Mouse (Mus musculus) midbrain, postnatal 0 days (tissue): Measurements from ENCODE around the gene Slc26a9. TPM values are rescaled to one million over a fixed set of nuclear protein-coding genes. Genes with fewer than 3 reads are reported as not detected.
"Not testable (repeated sequence)": the region's sequence is repeated elsewhere in the genome, so short reads cannot be mapped to it uniquely, and the experiment has no call there.

Source experiments
- ATAC-seq: fragments of 200-750 bp; cut with Nextera tagmentation; 2 replicates; pipeline ENCODE4 v1.8.0; 2017; ENCODE audit warnings: moderate number of reproducible peaks, mild to moderate bottlenecking, moderate TSS enrichment, moderate library complexity; ENCODE audit not compliant: low FRiP score
- DNase-seq: peaks from one replicate; pipeline ENCODE4 v3.0.0-alpha.2; 2015; ENCODE audit warnings: low spot score
- H3K27ac ChIP-seq: fragments of 300-500 bp; sonication (generic); 2 replicates; pipeline ENCODE4 v1.5.1; 2014; ENCODE audit warnings: low read depth, mild to moderate bottlenecking, low read length, mixed read lengths
- H3K27me3 ChIP-seq: fragments of 300-500 bp; sonication (generic); 2 replicates; pipeline ENCODE4 v1.6.1; 2014; ENCODE audit warnings: low read length, control low read depth, mixed read lengths; ENCODE audit not compliant: insufficient read depth
- H3K36me3 ChIP-seq: fragments of 300-500 bp; sonication (generic); 2 replicates; pipeline ENCODE4 v1.6.1; 2014; ENCODE audit warnings: low read length, control low read depth, mixed read lengths; ENCODE audit not compliant: insufficient read depth
- H3K4me1 ChIP-seq: fragments of 300-500 bp; sonication (generic); 2 replicates; pipeline ENCODE4 v1.6.1; 2014; ENCODE audit warnings: mild to moderate bottlenecking, control low read depth, antibody characterized with exemption, low read length, mixed read lengths; ENCODE audit not compliant: insufficient read depth
- H3K4me2 ChIP-seq: fragments of 300-500 bp; sonication (generic); 2 replicates; pipeline ENCODE4 v1.6.1; 2014; ENCODE audit warnings: low read depth, mild to moderate bottlenecking, low read length, mixed read lengths; ENCODE audit not compliant: poor library complexity, severe bottlenecking
- H3K4me3 ChIP-seq: fragments of 300-500 bp; sonication (generic); 2 replicates; pipeline ENCODE4 v1.5.1; 2014; ENCODE audit warnings: low read depth, mild to moderate bottlenecking, low read length, moderate library complexity
- H3K9ac ChIP-seq: fragments of 300-500 bp; sonication (generic); replicated peaks from 2 replicates; pipeline ENCODE4 v1.6.1; 2014; ENCODE audit warnings: mild to moderate bottlenecking, low read length, moderate library complexity, mixed read lengths; ENCODE audit not compliant: poor library complexity, severe bottlenecking
- H3K9me3 ChIP-seq: fragments of 300-500 bp; sonication (generic); 2 replicates; pipeline ENCODE4 v1.6.1; 2016; ENCODE audit warnings: low read length, control low read depth
- CTCF ChIP-seq: IDR thresholded peaks from 2 replicates; pipeline ENCODE4 v1.5.1; 2016; ENCODE audit warnings: antibody characterized with exemption, mild to moderate bottlenecking
- WGBS: fragments of 180-500 bp; shearing (Covaris S2); extraction: QIAGEN DNeasy Blood & Tissue Kit; methylation state at CpG from one replicate; pipeline ENCODE4 v1.1.7; 2014; 5-methylcytosine and 5-hydroxymethylcytosine counted together
- polyA plus RNA-seq: library from polyadenylated mRNA; unstranded; fragments of >200 nt; fragmentation: Nextera tagmentation; extraction: Ambion mirVana; gene quantifications from 2 replicates; pipeline ENCODE4 v1.2.1, GENCODE M21; 2015
- total RNA-seq: library from RNA; depleted of rRNA; stranded (reverse); fragments of >200 nt; gene quantifications from 2 replicates; pipeline ENCODE4 v1.2.3, GENCODE M21; 2014; rRNA removed

The Slc26a9 gene
- total and polyA plus RNA-seq, 2 experiments from 2014 or later: 0.14 to 0.44 TPM

DNA sequence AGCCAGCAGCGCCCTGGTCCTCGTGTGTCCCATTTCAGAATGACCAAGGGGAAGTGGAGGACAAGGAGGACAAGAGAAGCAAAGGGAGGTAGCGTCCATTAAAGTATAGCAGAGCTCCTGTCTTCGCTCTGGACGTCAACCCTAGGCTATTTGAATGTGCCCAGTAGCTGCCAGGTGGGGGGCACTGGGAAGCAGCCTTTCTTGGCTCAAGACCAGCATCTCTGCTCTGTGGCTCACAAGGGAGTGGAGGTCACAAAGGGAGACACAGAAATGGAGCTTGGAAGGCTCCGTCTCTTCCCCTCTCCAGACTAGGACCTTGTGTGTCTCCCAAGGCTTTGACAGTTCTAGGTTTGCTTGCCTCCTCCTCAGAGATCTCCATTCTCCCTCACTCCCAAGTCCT lies 73.1 kb downstream of the Slc26a9 start:
- Histone ChIP-seq H3K36me3 (no peaks in the 10 kb centered on the region), H3K9me3 (0 out of 2 replicates have a peak, but pooled peaks cover 3% of the 10 kb centered on the region), H3K4me2 (no peak overlapping the region), H3K27me3 (no peaks in the 10 kb centered on the region), H3K27ac (no peak overlapping the region), H3K4me1 (no peaks in the 10 kb centered on the region), H3K9ac (no peak overlapping the region), H3K4me3 (no peak overlapping the region)
- ATAC-seq: no peak
- TF ChIP-seq CTCF: no peak
- no peak for DNase-seq
- 66% methylated on average over 6 of the region's 6 CpGs for WGBS

DNA sequence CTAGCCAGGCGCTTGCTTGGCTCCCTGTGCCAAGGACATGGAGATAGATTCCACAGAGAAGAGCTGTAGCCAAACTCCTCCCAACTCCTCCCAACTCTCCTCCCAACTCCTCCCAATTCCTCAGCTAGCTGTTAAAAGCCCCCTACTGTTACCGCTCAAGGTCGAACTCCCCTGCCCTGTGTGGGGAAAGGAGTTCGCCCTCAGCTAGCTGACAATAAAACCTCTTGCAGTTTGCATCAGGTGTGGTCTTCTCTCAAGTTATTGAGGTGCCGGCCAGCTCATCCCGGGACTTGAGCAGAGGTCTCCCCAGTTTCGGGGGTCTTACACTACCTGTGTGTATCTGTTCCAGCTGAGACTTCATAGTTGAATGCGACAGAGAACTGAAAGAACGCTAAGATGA lies 76.5 kb downstream of the Slc26a9 start:
- H3K4me1 ChIP-seq, H3K9ac ChIP-seq, H3K9me3 ChIP-seq, H3K27ac ChIP-seq, DNase-seq, H3K27me3 ChIP-seq, H3K36me3 ChIP-seq, H3K4me3 ChIP-seq, H3K4me2 ChIP-seq, ATAC-seq: not testable (repeated sequence)
- WGBS: 76% methylated on average over 8 of the region's 9 CpGs

DNA sequence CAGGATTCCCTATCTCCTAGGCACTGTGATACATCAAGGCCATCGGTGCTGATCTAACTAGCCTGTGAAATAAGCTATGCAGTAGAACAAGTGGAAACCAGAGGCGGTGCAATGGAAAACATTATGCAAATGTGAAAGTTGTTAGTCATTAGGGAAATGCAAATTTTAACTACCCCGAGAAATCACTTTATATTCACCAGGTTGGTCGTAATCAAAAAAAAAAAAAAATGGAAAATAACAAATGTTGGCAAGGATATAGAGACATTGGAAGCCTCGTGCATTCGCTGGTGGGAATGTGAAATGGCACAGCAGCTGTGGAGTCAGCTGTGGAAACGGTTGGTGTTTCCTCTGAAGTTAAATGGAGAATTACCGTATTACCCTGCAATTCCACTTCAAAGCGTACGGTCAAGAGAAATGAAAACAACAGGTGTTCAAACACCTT lies 77.1 kb downstream of the Slc26a9 start:
- no peak for TF ChIP-seq CTCF
- no peak overlapping the region for H3K4me3 ChIP-seq
- H3K9me3 ChIP-seq: 0 out of 2 replicates have a peak, but pooled peaks cover 3% of the 10 kb centered on the region
- no peak overlapping the region for H3K27ac ChIP-seq
- WGBS: 75% methylated on average over 10 of the region's 10 CpGs
- H3K4me1 ChIP-seq: no peaks in the 10 kb centered on the region
- no peak for ATAC-seq
- no peaks in the 10 kb centered on the region for H3K36me3 ChIP-seq
- no peak overlapping the region for H3K4me2 ChIP-seq
- DNase-seq: no peak
- no peaks in the 10 kb centered on the region for H3K27me3 ChIP-seq
- no peak overlapping the region for H3K9ac ChIP-seq

Other genes starting within 250 kb of the Slc26a9 start
- gene Srgap2, start 216.7 kb upstream of the Slc26a9 start, total RNA-seq: 76.1 and 80.6 TPM in 2 replicates
- 20.5 and 26.9 TPM in 2 replicates for gene Srgap2, start 216.7 kb upstream of the Slc26a9 start, polyA plus RNA-seq
- gene Fam72a, start 216.1 kb upstream of the Slc26a9 start, total RNA-seq: 0.42 and 0.60 TPM in 2 replicates
- gene Fam72a, start 216.1 kb upstream of the Slc26a9 start, polyA plus RNA-seq: 0.53 and 0.82 TPM in 2 replicates
- gene Avpr1b, start 144.8 kb upstream of the Slc26a9 start, total RNA-seq: not detected in 2 replicates
- not detected in 2 replicates for gene Avpr1b, start 144.8 kb upstream of the Slc26a9 start, polyA plus RNA-seq
- 0.11 TPM in 1 of 2 replicates, not detected in the other for gene Ctse, start 105.7 kb upstream of the Slc26a9 start, total RNA-seq
- 0.09 TPM in 1 of 2 replicates, not detected in the other for gene Ctse, start 105.7 kb upstream of the Slc26a9 start, polyA plus RNA-seq
- gene Rab7b, start 55.3 kb upstream of the Slc26a9 start, total RNA-seq: 1.2 and 2.8 TPM in 2 replicates
- gene Rab7b, start 55.3 kb upstream of the Slc26a9 start, polyA plus RNA-seq: 1.4 and 1.7 TPM in 2 replicates
- 0.05 TPM in 2 replicates for gene Pm20d1, start 53.4 kb downstream of the Slc26a9 start, total RNA-seq
- gene Pm20d1, start 53.4 kb downstream of the Slc26a9 start, polyA plus RNA-seq: 0.29 and 0.38 TPM in 2 replicates
- gene Slc41a1, start 83.5 kb downstream of the Slc26a9 start, total RNA-seq: 39.6 and 45.5 TPM in 2 replicates
- gene Slc41a1, start 83.5 kb downstream of the Slc26a9 start, polyA plus RNA-seq: 21.0 and 22.1 TPM in 2 replicates
- gene Rab29, start 123.2 kb downstream of the Slc26a9 start, total RNA-seq: 4.9 and 7.8 TPM in 2 replicates
- gene Rab29, start 123.2 kb downstream of the Slc26a9 start, polyA plus RNA-seq: 6.6 and 7.9 TPM in 2 replicates
- gene Nucks1, start 166.5 kb downstream of the Slc26a9 start, total RNA-seq: 121 and 140 TPM in 2 replicates
- gene Nucks1, start 166.5 kb downstream of the Slc26a9 start, polyA plus RNA-seq: 41.3 and 51.7 TPM in 2 replicates
- gene Slc45a3, start 218.9 kb downstream of the Slc26a9 start, total RNA-seq: 0.80 and 1.3 TPM in 2 replicates
- gene Slc45a3, start 218.9 kb downstream of the Slc26a9 start, polyA plus RNA-seq: 0.38 and 0.63 TPM in 2 replicates